Mouse (Mus musculus): ENCODE data around the gene Drd1. TPM values are rescaled to one million over a fixed set of nuclear protein-coding genes. Genes with fewer than 3 reads are reported as not detected.

The Drd1 gene
- polyA plus RNA-seq, 1 experiment from 2014 or later = not detected

GRCm38 (mm10) chr13:54071011-54071410 is 15.5 kb upstream of the Drd1 start:
- Histone ChIP-seq H3K36me3 (peaks cover 6% of the 10 kb centered on the region), H3K4me1 (peaks cover 17% of the 10 kb centered on the region), H3K9me3 (replicated peaks) (no peaks in the 10 kb centered on the region), H3K4me3 (no peak overlapping the region), H3K27me3 (ENCODE audit: low read depth, poor library complexity, severe bottlenecking) (no peaks in the 10 kb centered on the region), H3K27ac (no peak overlapping the region)
- 94% methylated on average over 9 of the region's 9 CpGs for WGBS
- DNase-seq (ENCODE audit: low spot score) = no peak

- 44% methylated on average over 6 of the region's 6 CpGs for WGBS
- Histone ChIP-seq H3K27me3 (ENCODE audit: low read depth, poor library complexity, severe bottlenecking) (peaks cover 5% of the 10 kb centered on the region; the same call in 1 of the 2 replicates), H3K9me3 (replicated peaks) (no peaks in the 10 kb centered on the region), H3K4me3 (no peak overlapping the region), H3K4me1 (peaks cover 7% of the 10 kb centered on the region), H3K27ac (no peak overlapping the region), H3K36me3 (no peaks in the 10 kb centered on the region)
- DNase-seq (ENCODE audit: low spot score) = no peak
Measured at GRCm38 (mm10) chr13:54067617-54068166, 12.2 kb upstream of the Drd1 start.

GRCm38 (mm10) chr13:54066081-54066746 is 10.7 kb upstream of the Drd1 start:
- H3K4me1 ChIP-seq = no peaks in the 10 kb centered on the region
- H3K27ac ChIP-seq = no peak overlapping the region
- H3K4me3 ChIP-seq = no peak overlapping the region
- H3K9me3 ChIP-seq (replicated peaks) = no peaks in the 10 kb centered on the region
- peaks cover 5% of the 10 kb centered on the region; the same call in 1 of the 2 replicates for H3K27me3 ChIP-seq (ENCODE audit: low read depth, poor library complexity, severe bottlenecking)
- H3K36me3 ChIP-seq = no peaks in the 10 kb centered on the region
- WGBS = 90% methylated on average over 3 of the region's 3 CpGs
- DNase-seq (ENCODE audit: low spot score) = no peak

- DNase-seq (ENCODE audit: low spot score) = no peak
- Histone ChIP-seq H3K27me3 (ENCODE audit: low read depth, poor library complexity, severe bottlenecking) (peaks cover 10% of the 10 kb centered on the region; the same call in 1 of the 2 replicates), H3K36me3 (no peaks in the 10 kb centered on the region), H3K4me1 (no peaks in the 10 kb centered on the region), H3K27ac (no peak overlapping the region), H3K9me3 (replicated peaks) (no peaks in the 10 kb centered on the region), H3K4me3 (no peak overlapping the region)
- 7% methylated on average over 3 of the region's 3 CpGs for WGBS
Measured at GRCm38 (mm10) chr13:54063292-54063691, 7.8 kb upstream of the Drd1 start.

GRCm38 (mm10) chr13:54062068-54062467 is 6.6 kb upstream of the Drd1 start:
- WGBS = 95% methylated on average over 3 of the region's 3 CpGs
- no peak overlapping the region for H3K27ac ChIP-seq
- H3K9me3 ChIP-seq (replicated peaks) = no peaks in the 10 kb centered on the region
- DNase-seq (ENCODE audit: low spot score) = no peak
- H3K4me3 ChIP-seq = no peak overlapping the region
- no peaks in the 10 kb centered on the region for H3K36me3 ChIP-seq
- no peaks in the 10 kb centered on the region for H3K4me1 ChIP-seq
- peaks cover 19% of the 10 kb centered on the region for H3K27me3 ChIP-seq (ENCODE audit: low read depth, poor library complexity, severe bottlenecking)

GRCm38 (mm10) chr13:54054962-54055361 is 543 bp downstream of the Drd1 start:
- peak; percentile 61 for DNase-seq (ENCODE audit: low spot score)
- Histone ChIP-seq H3K9me3 (replicated peaks) (no peaks in the 10 kb centered on the region), H3K4me1 (peaks cover 17% of the 10 kb centered on the region), H3K27ac (no peak overlapping the region), H3K4me3 (peak overlapping the region; percentile 59), H3K27me3 (ENCODE audit: low read depth, poor library complexity, severe bottlenecking) (peaks cover 63% of the 10 kb centered on the region), H3K36me3 (no peaks in the 10 kb centered on the region)
- under 1% methylated on average over 20 of the region's 20 CpGs for WGBS

- WGBS = 73% methylated on average over 7 of the region's 7 CpGs
- H3K27ac ChIP-seq = no peak overlapping the region
- no peak overlapping the region for H3K4me3 ChIP-seq
- peaks cover 45% of the 10 kb centered on the region for H3K27me3 ChIP-seq (ENCODE audit: low read depth, poor library complexity, severe bottlenecking)
- no peaks in the 10 kb centered on the region for H3K36me3 ChIP-seq
- H3K9me3 ChIP-seq (replicated peaks) = no peaks in the 10 kb centered on the region
- DNase-seq (ENCODE audit: low spot score) = no peak
- H3K4me1 ChIP-seq = peaks cover 17% of the 10 kb centered on the region
Measured at GRCm38 (mm10) chr13:54051641-54052040, 3.9 kb downstream of the Drd1 start.

GRCm38 (mm10) chr13:54048679-54049352 is 6.7 kb downstream of the Drd1 start:
- H3K27me3 ChIP-seq (ENCODE audit: low read depth, poor library complexity, severe bottlenecking) = peaks cover 20% of the 10 kb centered on the region
- no peak for DNase-seq (ENCODE audit: low spot score)

GRCm38 (mm10) chr13:54040256-54040655 is 15.2 kb downstream of the Drd1 start:
- Histone ChIP-seq H3K27ac (no peak overlapping the region), H3K4me3 (no peak overlapping the region), H3K4me1 (peaks cover 19% of the 10 kb centered on the region), H3K27me3 (ENCODE audit: low read depth, poor library complexity, severe bottlenecking) (peaks cover 7% of the 10 kb centered on the region; the same call in 1 of the 2 replicates), H3K9me3 (replicated peaks) (no peaks in the 10 kb centered on the region), H3K36me3 (no peaks in the 10 kb centered on the region)
- no peak for DNase-seq (ENCODE audit: low spot score)
- WGBS = 91% methylated on average over 2 of the region's 2 CpGs

More at GRCm38 (mm10) chr13:54048679-54049352, 6.7 kb downstream of the Drd1 start:
- H3K4me1 ChIP-seq = 0 out of 2 replicates have a peak, but pooled peaks cover 4% of the 10 kb centered on the region
- H3K27ac ChIP-seq = no peak overlapping the region
- H3K9me3 ChIP-seq (replicated peaks) = no peaks in the 10 kb centered on the region
- H3K36me3 ChIP-seq = no peaks in the 10 kb centered on the region
- H3K4me3 ChIP-seq = no peak overlapping the region
- 82% methylated on average over 7 of the region's 7 CpGs for WGBS

- 89% methylated on average over 4 of the region's 4 CpGs for WGBS
- H3K27ac ChIP-seq = no peak overlapping the region
- H3K4me3 ChIP-seq = no peak overlapping the region
- H3K9me3 ChIP-seq (replicated peaks) = no peaks in the 10 kb centered on the region
- H3K27me3 ChIP-seq (ENCODE audit: low read depth, poor library complexity, severe bottlenecking) = peaks cover 4% of the 10 kb centered on the region; the same call in 1 of the 2 replicates
- no peak for DNase-seq (ENCODE audit: low spot score)
- no peaks in the 10 kb centered on the region for H3K36me3 ChIP-seq
- peaks cover 10% of the 10 kb centered on the region for H3K4me1 ChIP-seq
Measured at GRCm38 (mm10) chr13:54037936-54038335, 17.6 kb downstream of the Drd1 start.

GRCm38 (mm10) chr13:54035541-54035940 is 20.0 kb downstream of the Drd1 start:
- Histone ChIP-seq H3K4me3 (no peak overlapping the region), H3K9me3 (replicated peaks) (no peaks in the 10 kb centered on the region), H3K27ac (no peak overlapping the region), H3K36me3 (no peaks in the 10 kb centered on the region), H3K27me3 (ENCODE audit: low read depth, poor library complexity, severe bottlenecking) (peaks cover 4% of the 10 kb centered on the region; the same call in 1 of the 2 replicates), H3K4me1 (no peaks in the 10 kb centered on the region)
- no peak for DNase-seq (ENCODE audit: low spot score)
- 76% methylated on average over 1 of the region's 1 CpGs for WGBS

GRCm38 (mm10) chr13:54033653-54034052 is 21.9 kb downstream of the Drd1 start:
- Histone ChIP-seq H3K4me1 (no peaks in the 10 kb centered on the region), H3K27me3 (ENCODE audit: low read depth, poor library complexity, severe bottlenecking) (no peaks in the 10 kb centered on the region), H3K27ac (no peak overlapping the region), H3K36me3 (no peaks in the 10 kb centered on the region), H3K4me3 (no peak overlapping the region), H3K9me3 (replicated peaks) (no peaks in the 10 kb centered on the region)
- 82% methylated on average over 4 of the region's 4 CpGs for WGBS
- no peak for DNase-seq (ENCODE audit: low spot score)

- 90% methylated on average over 7 of the region's 7 CpGs for WGBS
Measured at GRCm38 (mm10) chr13:54027079-54027478, 28.4 kb downstream of the Drd1 start.

More at GRCm38 (mm10) chr13:54027079-54027478, 28.4 kb downstream of the Drd1 start:
- Histone ChIP-seq H3K27ac (no peak overlapping the region), H3K4me3 (no peak overlapping the region), H3K9me3 (replicated peaks) (no peaks in the 10 kb centered on the region), H3K27me3 (ENCODE audit: low read depth, poor library complexity, severe bottlenecking) (no peaks in the 10 kb centered on the region), H3K36me3 (no peaks in the 10 kb centered on the region), H3K4me1 (no peaks in the 10 kb centered on the region)
- no peak for DNase-seq (ENCODE audit: low spot score)
